Mouse (Mus musculus) heart, adult 2 months (tissue): ENCODE results near the gene Slc2a1.

Source experiments
- CTCF ChIP-seq: fragments of 200-600 bp; IDR thresholded peaks from 2 replicates; pipeline ENCODE4 v1.8.1; 2022; ENCODE audit warnings: antibody characterized with exemption, mild to moderate bottlenecking, moderate library complexity
- POLR2A ChIP-seq: fragments of 200-500 bp; IDR thresholded peaks from 2 replicates; pipeline ENCODE4 v1.6.1; 2011; ENCODE audit warnings: mild to moderate bottlenecking, low read depth, low read length, control low read depth; ENCODE audit not compliant: insufficient read depth

GRCm38 (mm10) chr4:119167068-119167467 lies 58.6 kb downstream of the Slc2a1 start:
- no peak for TF ChIP-seq CTCF
- no peak for TF ChIP-seq POLR2A
